Mouse (Mus musculus) CD4-positive, CD25-positive, alpha-beta regulatory T cell, adult 4 months (primary cell): ENCODE data around the gene Sspn. TPM values are rescaled to one million over a fixed set of nuclear protein-coding genes. Genes with fewer than 3 reads are reported as not detected.

ENCODE experiments used
- ATAC-seq: one replicate; pipeline ENCODE4 v1.8.0; 2017
- polyA plus RNA-seq, 2 experiments: library from polyadenylated mRNA; unstranded; fragments of 100-300 nt; shearing (Covaris generic); gene quantifications; one replicate each; pipeline ENCODE4 v1.2.1; 2017

The Sspn gene
- polyA plus RNA-seq, result not detected

DNA sequence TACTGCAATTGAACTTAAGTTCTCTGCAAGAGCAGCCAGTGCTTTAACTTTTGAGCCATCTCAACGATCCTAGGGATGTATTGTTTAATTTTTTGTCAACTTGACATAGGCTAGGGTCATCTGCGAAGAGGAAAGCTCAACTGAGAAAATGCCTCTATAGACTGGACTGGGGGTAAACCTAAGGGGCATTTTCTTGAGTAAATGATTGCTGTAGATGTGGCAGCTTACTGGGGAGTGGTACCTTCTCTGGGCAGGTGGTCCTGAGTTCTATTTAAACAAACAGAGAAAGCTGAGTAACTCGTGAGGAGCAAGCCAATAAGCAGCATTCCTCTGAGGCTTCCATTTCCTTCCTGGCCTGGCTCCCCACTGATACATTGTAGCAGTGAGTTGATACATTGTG, at the start of gene Sspn:
Gene Sspn (plus strand): TSS at position 301 of the 400 bp plus-strand sequence.
- ATAC-seq, result no peak

DNA sequence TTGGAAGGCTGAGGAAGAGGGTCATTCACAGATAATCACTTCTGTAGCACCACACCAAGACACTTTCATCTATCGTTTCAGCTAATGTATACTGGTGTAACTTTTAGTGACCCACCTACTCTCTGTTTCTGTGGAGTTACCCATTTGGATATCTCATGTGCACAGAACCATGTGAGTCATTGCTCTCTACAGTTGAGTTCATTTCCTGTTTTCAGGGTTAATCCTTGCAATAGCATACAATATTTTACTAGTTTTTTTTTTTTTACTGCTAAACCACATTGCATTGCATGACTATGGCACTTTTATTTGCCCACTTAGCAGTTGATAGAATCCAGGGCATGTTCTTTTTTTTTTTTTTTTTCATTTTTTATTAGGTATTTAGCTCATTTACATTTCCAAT, 48.4 kb upstream of the Sspn start:
- peak; percentile 83 for ATAC-seq

DNA sequence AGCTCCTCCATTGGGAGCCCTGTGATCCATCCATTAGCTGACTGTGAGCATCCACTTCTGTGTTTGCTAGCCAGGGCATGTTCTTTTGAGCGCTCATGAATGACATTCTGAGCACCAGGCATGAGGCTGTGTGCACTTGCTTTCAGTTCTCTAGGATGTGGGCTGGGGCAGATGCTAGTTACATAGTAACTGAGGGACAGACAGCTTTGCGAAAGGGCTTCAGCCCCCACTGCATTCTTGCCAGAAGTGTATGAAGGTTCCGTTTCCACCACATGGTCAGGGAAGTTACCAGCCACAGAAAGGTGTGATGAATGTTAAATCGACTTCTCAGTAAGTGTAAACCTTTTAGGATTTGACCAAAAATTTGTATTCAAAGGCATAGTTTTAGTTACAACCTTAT, 47.8 kb upstream of the Sspn start:
- ATAC-seq, result peak; percentile 55

DNA sequence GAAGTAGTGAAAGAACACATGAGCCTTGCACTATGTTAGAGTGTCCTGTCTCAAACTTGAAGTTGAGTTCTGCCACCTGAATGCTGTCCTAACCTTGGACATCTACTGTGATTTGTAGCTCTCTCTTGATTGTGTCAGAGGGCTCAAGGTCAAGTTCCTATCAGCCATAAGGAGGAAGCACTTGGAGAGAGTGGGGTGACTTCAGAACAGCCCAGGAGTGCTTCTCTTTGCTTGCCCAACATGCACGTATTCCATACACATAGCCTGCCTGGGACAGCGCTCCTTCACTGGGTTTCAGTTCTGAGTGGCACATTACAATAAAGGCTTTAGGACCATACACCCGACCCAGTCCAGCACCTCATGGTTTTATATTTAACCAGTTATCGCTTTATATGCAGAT, 46.4 kb upstream of the Sspn start:
- no peak for ATAC-seq

DNA sequence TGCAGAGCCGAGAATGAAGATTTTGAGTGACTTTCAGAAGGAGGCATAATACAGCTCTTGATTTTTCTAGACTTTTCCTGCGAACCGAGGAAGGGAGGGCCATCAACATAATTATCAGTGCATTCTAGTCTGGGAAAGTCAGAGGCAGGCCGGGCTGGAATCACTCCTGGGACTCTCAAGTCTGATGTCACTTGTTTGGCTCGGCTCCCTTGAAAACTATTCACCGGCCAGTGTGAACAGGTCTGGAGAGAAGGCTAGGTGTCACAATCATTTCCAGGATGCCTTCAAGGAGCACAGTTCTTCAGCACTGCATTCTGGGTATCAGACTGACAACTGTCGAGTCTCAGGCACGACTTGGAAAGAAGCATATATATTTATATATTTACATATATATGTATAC, 45.2 kb upstream of the Sspn start:
- no peak for ATAC-seq

DNA sequence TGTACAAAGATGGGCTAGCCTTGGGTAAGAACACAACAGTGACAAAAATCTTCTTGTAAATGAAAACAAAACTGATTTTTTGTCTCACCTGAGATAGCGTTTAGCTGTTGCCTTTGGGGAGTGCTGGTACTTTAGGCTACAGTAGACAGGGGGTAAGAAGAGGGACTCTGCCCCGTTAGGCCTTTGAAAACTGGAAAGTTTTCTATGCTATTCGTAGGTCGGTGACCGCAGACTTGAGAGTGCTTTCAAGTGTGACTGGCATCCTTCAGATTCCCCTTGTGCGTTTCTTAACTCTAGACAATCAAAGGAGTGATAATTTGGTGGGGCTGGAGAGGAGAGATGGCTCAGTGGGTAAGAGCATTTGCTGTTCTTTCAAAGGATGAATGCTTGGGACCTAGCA, 43.7 kb upstream of the Sspn start:
- no peak for ATAC-seq

DNA sequence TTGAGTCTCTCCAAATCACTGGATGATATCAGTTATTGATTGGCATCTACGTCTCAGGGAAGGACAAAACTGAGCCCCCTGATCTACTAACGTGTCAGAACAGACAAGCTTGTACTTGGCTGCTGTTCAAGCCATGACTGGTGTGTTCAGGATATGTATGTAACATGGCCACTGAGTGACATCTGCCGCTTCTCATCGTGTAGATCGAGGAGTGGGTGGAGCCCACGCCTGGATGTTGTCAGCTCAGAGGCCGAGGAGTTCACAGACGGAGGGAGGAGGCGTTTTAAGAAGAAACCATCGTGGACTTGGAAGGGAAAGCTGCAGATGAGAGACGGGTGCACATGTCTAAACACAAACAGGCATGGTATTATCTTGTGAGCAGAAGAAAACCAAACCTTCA, 39.5 kb upstream of the Sspn start:
- no peak for ATAC-seq

DNA sequence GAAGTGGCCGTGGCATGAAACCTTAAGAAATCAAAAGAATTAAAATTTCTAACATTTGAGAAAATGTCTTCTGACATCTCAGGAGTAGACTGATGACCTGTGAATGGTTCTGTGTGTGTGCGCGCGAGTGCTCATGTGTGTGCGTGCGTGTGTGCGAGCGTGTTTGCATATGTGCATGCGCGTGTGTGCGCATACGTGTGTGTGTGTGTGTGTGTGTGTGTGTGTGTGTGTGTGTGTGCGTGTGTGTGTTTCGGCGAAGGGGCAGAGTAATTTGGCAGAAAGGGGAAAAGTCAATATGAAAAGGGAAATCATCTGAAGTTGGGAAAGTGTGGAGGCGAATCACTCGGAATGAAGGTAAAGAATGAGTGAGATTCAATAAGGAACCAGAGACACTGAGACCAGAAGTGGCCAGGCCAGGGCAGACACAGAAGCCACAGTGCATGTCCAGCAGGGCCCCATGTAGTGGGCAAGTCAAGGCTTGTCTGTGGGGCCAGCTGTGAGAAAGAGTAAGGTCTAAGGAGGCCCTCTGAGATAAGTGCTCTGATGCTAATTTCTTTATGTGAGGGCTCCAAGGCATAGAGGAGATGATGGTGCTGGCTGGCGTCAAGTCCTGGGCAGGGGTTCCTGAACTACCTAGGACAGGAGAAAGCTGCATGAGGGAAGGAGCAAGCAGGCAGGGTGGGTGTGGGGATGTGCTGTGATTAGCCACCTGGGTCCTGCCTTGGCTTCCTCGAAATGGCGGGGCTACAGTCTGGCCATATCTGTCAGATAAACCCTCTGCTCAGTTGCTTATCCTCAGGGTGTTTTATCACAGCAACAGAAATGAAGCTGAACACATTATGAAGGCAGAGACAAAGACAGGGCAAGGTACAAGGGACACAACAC, 38.8 kb upstream of the Sspn start:
- no peak for ATAC-seq

DNA sequence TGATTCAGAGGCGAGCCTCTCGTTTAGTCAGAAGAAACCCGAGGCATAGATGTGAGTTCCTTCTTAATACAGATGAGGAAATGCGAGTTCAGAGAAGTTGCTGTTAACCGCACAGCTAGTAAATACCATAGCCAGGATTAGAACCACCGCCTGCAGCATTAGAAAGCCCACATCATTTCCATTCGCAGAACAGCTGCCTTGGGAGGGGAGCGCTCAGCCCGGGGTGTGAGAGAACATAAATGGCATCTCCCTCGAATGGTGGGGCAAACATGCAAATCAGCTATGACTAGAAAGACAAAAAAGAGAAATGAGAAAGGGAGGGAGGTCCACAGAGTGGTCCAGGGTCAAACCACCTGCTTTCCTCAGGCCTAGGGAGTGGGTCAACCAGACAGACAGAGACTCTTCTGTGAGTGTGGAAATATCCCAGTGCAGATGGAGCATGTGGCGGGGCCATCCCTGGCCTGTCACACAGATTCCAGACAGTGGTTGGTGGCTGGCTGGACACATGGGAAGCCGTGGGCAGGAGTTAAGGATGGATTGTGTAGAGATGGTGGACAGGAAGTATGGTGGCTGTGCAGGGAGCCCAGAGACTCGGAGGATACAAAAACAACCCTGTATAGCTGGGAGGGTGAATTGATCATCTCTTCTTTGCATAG, 37.9 kb upstream of the Sspn start:
- ATAC-seq, result no peak

DNA sequence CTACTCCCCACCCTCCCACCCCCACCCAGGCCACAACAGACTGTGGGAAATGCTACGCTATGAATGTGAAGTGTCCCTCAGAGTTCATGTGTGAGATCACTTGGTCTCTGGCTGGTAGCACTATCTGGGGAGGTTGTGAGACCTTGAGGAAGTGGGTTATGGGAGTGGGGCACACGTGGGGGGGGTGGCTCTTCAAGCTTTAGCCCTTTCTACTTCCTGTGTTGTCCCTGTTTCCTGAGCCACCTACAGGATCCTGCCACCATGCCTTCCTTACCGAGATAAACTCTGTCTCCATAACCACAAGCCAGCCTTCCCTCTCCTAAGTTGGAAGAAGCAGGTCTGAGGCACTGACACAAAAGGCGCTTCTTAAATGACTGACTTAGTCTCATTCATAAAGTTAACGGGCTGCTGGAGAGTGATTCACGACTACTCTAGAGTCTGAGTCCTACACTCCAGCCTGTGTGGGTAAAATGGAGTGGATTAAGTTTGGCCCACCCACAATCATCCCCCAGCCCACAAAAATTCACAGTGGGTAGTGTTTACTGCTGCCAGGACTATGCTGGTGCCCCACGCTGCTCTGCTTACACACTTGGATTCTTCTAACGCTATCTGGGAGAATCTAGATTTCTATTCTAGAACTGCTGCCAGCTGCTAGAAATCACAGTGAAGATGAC, 36.6 kb upstream of the Sspn start:
- ATAC-seq, result peak; percentile 86

DNA sequence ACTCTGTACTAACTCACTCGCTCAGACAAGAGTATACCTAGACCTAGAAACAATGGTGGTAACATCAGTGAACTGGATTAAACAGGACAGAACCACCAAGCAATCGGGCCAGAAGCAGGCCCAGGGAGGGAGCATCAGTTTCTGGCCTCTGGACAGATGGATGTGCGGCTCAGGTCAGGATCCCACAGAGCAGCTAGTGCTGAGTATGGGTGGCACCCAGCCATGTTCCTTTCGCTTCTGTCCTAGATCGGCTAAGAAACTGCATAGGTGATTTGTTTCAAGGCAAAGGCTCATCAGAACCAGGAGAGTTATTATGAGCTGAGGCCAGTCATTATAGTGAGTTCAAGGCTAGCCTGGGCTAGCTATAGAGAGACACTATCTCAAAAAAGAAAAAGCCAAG, 27.3 kb upstream of the Sspn start:
- ATAC-seq, result no peak

DNA sequence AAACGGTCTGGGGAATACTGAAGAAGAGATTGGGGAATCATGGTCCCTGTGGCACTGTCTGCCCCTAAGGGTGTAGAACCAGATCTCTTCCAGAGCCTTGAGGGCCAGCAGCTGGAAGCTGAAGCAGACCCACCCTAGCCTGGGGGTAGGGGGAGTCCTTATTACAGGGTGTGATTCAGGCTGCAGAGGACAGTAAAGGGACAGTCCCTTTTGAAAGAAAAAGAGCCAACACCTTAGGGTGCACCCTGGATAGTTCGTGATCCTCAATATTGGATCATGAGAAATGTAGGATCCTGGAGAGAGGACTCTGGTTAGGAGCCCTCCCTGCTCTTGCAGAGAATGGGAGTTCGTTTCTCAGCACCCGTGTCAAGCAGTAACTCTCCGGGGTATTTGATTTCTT, 26.8 kb upstream of the Sspn start:
- ATAC-seq, result no peak

DNA sequence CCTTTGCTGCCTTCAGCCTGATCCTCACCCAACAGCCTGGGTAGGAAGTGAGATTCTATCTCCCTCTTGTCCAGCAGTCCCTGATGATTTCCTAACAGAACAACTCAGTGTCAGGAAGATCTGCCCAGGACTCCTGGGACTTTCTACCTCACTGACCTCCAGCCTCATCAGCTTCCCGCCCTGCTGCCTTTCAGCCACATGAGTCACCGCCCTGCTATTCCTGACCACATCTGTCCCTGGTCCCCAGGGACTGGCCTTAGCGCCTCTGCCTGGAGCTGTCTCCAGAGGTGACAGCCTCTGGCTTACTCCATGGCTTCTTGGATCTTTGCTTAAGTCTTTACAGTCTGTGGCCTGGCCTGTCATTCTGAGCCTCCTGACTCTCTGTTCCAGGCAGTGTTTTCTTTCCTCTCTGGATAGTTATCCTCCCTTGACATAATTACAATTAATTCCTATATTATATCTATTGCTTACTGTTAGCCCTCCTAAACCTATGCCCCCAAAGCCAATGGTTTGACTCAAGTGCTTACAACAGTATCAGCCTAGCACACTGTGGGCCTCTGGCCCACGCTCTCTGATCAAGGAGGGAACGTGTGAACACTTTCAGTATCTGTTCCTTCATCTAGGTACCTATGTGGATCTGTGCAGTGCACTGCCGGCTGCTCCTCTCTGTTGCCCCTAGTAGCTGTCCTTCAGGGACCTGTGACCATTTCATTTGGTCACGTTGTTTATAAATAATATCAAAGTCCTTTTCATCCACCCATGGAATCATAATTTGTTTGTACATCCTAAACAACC, 25.1 kb upstream of the Sspn start:
- ATAC-seq, result no peak

DNA sequence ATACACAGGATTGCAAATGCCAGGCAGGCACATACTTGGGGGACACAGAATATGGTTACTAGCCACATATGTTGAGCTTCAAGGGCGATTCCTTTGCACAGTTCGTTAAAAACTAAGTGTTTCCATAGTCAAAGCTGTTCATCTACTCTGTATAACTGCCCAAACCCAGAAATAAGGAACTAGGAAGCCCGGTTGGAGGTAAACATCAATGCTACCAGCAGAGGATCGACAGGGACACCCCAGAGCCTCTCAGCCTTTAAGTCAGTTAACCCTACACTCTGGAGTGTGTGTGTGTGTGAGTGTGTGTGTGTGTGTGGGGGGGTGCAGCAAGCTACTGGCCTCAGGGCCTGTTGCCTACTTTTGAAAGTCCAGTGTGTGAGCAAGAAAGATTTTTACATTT, 21.5 kb upstream of the Sspn start:
- no peak for ATAC-seq

DNA sequence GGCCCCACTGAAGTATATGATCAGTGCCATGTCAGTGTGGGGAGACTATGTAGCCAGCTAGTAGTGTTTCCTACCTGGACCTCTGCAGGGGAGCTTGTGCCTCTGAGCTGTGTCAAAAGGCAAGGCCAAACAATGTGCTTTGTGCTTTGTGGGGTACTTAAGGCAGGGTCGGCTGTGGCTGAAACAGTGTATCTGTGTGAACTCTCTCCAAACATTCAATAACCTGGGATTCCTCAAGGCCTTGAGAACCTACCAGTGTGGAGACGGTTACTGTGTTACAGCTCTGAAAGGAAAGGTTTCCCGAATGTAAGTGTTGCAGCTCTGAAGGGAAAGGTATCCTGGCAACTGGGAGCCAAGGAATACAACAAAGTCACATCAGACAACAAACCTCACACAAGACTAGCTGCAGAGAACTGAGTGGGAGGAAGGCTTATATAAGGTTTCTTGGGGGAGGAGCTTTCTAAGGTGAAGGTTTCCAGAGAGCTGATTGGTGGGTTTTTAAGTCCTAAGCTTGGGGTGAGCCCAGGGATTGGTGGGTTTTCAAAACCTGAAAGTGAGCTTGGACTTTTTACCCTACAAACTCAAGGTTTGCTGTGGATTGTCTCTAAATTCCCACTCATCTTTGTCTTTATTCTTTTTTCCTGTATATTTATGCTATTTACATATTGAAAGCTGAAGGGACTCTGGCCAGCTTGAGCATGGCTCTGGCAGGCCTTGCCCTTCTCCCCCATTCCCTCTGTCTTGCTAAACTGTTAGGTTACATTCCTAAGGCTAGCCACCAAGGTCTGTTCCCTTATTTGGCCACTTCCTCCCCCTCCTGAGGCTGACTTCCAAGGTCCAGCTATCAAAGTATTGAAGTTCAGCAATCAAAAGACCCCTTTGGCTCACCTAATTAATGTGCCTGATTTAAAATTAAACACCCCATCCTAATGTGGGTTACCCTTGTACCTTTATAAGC, 20.7 kb upstream of the Sspn start:
- ATAC-seq, result no peak

DNA sequence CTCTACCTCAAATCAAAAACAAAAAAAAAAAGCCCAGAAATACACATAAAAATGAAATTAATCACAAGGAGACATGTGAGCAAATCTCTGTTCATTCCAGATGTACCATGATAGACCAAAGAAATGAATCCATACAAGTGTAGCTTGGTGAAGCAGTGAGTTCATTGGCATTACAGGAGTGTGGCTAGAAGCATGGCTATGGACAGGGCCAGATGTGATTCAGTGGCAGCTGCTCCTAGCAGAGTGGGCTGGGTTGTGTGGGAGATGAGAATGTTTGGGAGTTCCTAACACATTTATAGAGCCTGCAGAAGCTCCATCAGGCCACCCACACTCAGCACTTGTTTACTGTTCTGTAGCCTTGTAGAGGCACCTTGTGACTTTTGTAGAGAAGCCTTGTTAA, 19.2 kb upstream of the Sspn start:
- ATAC-seq, result no peak

DNA sequence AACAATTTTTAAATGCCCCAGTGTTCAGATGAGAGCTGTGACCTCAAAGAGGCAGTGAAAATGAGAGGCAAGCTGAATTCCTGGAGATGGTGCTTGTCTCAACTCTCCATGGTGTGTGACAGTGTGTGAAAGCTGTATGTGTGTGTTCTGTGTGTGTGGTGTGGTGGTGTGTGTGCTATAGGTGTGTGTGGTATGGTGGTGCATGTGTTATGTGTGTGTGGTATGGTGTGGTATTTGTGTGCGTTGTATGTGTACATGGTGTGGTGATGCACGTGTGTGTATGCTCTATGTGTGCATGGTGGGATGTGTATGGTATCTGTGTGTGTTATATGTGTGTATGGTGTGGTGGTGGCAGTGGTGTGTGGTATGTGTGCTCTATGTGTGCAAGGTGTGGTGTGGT, 16.0 kb upstream of the Sspn start:
- no peak for ATAC-seq

DNA sequence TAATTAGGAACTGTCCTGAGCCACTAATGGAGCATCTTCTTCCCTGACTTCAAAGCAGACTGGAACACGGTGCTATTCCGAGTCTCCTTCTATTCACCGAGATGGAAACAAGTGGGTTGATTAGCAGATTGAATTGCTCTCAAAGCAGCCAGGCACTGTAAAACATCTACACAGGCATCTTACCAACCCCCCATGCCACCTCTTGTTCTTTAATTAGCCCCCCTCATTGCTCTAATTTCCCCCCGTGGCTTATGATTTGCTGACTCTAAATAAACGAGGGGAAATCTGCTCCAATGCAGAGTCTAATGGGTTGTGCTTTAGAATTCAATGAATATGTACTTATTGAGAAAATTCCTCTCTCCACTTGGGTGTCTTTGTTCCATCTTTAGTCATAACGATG, 15.0 kb upstream of the Sspn start:
- no peak for ATAC-seq

DNA sequence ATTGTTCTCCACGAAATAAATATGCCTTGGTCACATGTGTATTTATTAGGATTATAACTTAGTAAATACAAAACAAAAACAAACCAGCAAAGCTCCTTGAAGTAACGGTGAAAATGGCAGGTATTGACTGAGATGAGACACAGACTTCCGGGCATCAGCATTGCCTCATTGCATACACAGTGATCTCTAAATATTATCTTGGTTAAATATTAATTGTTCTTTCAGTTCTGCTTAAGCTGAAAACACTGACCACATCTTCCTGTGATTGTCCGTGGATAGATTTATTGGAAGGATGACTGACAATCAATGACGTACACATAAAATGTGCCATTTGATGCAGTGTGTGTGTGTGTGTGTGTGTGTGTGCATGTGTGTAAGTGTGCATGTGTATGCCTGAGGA, 13.2 kb upstream of the Sspn start:
- no peak for ATAC-seq

DNA sequence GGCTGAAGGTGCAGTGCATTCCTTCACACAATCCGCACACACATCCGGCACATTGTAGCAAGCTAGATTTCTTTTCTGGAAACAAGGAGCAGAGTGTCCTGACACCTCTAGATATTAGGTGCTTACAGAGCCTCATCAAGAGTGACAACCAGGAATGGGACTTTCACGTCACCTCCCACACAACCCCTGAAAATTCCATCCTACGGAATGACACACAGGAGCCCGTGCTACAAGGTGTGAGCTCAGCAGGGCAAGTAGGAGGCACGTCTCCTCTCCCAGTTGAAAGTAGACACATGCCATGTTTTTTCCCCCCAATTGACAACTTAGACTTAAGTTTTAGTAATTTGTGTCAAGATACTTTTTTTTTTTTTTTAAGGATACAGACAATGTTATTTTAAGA, 7.8 kb upstream of the Sspn start:
- no peak for ATAC-seq

DNA sequence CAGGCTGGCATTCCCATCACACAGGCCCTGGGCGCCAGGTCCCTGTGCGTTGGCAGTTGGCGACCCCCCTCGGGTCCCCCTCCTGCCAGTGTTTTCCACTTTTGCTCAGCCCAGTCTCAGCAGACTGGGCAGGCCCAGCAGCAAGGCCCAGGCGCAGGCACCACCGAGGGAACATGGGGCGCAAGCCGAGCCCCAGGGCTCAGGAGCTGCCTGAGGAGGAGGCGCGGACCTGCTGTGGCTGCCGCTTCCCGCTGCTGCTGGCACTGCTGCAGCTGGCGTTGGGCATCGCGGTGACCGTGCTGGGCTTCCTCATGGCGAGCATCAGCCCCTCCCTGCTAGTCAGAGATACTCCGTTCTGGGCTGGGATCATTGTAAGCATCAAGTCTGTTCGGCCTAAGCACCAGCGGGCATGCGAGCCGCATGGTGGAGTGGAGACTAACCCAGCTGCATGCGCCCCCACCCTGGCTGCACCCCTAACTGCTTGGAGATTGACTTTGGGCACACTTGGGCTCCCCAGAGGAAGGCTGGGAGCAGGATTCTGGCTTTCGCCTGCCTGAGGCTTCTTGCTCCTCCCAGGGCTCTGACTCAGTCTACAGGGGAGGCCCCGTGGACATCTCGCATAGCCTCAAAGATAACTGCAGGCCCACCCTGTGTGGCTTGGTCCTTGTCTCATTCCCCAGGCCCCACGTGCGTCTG, 2.7 kb downstream of the Sspn start:
- no peak for ATAC-seq
